Mouse (Mus musculus): ENCODE data around the gene Tulp4. TPM values are rescaled to one million over a fixed set of nuclear protein-coding genes. Genes with fewer than 3 reads are reported as not detected.
A peak's percentile ranks its signal among the peaks of the same experiment; 100 is the strongest.

Tulp4 gene
- polyA plus RNA-seq, 1 experiment from 2014 or later: 93.3 TPM

DNA sequence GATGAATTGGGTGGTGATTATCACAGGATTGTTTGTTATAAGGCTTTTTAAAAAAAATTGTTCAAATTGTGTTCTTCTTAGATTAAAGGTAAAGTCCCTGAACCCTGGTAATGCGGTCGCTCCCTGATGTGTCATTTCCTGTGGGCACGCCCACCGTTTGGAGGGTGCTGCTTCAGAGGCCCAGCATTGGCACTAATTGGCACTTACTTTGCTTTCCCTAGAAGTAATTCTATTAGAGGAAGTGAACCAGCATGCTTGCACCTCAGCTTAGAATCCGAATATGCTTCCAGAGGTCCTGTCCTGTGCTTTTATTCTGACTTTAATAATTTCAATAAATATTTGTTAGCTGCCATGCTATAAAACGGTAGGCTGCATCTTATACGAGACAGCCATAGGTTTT, 66.2 kb downstream of the Tulp4 start:
- no peak for ATAC-seq (ENCODE audit: insufficient read depth)
- no peaks in the 10 kb centered on the region for H3K27me3 ChIP-seq (ENCODE audit: insufficient read depth, low read length)

DNA sequence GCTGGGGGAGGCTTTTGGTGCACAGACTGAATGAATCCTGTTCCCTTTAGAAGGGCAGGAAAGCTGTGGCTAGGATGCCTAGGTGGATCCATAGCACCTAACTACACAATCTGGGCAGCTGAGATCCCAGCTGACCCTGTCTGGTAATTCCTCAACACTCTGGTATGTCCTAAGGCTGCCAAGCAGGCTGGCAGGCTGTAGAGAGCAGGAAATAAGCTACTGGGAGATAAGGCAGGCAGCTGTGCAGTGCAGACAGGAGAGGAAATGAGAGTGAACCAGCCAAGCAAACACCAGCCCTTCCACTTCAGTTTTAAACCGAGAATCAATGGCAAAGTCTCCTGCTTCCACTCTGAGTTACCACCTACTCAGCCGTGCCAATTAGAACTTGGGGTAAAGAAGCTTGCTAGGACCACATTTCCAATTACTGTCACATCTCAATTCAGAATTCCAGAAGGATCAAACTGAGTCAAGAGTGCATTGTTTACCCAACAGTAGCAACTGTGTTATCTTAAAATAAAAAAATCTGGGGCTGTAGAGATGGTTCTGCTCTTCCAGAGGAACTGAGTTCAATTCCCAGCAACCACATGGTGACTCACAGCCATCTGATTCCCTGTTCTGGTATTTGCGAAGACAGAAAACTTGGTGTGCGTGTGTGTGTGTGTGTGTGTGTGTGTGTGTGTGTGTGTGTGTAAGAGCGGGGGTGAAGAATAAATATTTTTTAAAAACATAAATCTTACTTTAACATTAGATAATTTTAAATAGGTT, 66.9 kb downstream of the Tulp4 start:
- DNase-seq (peak; percentile 71), ATAC-seq (ENCODE audit: insufficient read depth) (peak; percentile 86)
- no peak for TF ChIP-seq CTCF (IDR thresholded peaks at IDR 0.05; ENCODE audit: low read depth)
- Histone ChIP-seq H3K4me2 (no peak overlapping the region), H3K36me3 (ENCODE audit: insufficient read depth) (peaks cover 13% of the 10 kb centered on the region; the same call in 1 of the 2 replicates), H3K9me3 (ENCODE audit: low read depth, low read length) (no peaks in the 10 kb centered on the region), H3K4me1 (ENCODE audit: insufficient read depth) (0 out of 2 replicates have a peak, but pooled peaks cover 6% of the 10 kb centered on the region), H3K27ac (ENCODE audit: low read depth) (peak overlapping the region; percentile 55), H3K27me3 (ENCODE audit: insufficient read depth, low read length) (no peaks in the 10 kb centered on the region), H3K4me3 (ENCODE audit: low read depth, low read length) (no peak overlapping the region), H3K9ac (no peak overlapping the region)
- 53% methylated on average over 5 of the region's 5 CpGs for WGBS

More for the DNA sequence above, 66.2 kb downstream of the Tulp4 start:
- Histone ChIP-seq H3K27ac (ENCODE audit: low read depth) (peak overlapping the region; percentile 55), H3K9me3 (ENCODE audit: low read depth, low read length) (no peaks in the 10 kb centered on the region), H3K4me2 (no peak overlapping the region), H3K4me3 (ENCODE audit: low read depth, low read length) (no peak overlapping the region), H3K9ac (no peak overlapping the region), H3K36me3 (ENCODE audit: insufficient read depth) (peaks cover 6% of the 10 kb centered on the region; the same call in 1 of the 2 replicates), H3K4me1 (ENCODE audit: insufficient read depth) (0 out of 2 replicates have a peak, but pooled peaks cover 6% of the 10 kb centered on the region)
- no peak for DNase-seq
- 57% methylated on average over 7 of the region's 7 CpGs for WGBS
- TF ChIP-seq CTCF (IDR thresholded peaks at IDR 0.05; ENCODE audit: low read depth): no peak

DNA sequence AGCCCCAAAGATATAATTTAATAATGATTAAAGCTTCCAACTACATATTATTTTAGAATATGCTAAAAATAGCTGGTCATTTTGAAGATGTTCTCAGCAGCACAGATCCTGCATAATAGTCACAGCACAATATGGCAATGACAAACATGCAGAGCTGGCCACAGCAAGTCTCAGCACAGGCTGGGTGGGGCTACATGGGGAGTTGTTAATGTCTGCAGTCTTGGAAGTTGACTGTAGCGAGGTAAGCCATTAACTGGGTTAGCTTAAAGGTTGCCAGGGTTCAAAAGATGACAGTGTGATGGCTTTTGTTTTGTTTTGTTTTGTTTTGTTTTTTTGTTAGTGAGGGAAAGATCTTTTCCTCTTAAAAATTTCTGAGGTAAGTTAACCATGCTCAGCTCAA, 68.3 kb downstream of the Tulp4 start:
- Histone ChIP-seq H3K4me3 (ENCODE audit: low read depth, low read length) (no peak overlapping the region), H3K36me3 (ENCODE audit: insufficient read depth) (peaks cover 13% of the 10 kb centered on the region; the same call in 1 of the 2 replicates), H3K9ac (no peak overlapping the region), H3K27me3 (ENCODE audit: insufficient read depth, low read length) (no peaks in the 10 kb centered on the region), H3K27ac (ENCODE audit: low read depth) (no peak overlapping the region), H3K9me3 (ENCODE audit: low read depth, low read length) (no peaks in the 10 kb centered on the region), H3K4me2 (no peak overlapping the region), H3K4me1 (ENCODE audit: insufficient read depth) (0 out of 2 replicates have a peak, but pooled peaks cover 6% of the 10 kb centered on the region)
- 81% methylated on average over 1 of the region's 1 CpGs for whole genome bisulfite sequencing
- no peak for ATAC-seq (ENCODE audit: insufficient read depth)
- TF ChIP-seq CTCF (IDR thresholded peaks at IDR 0.05; ENCODE audit: low read depth): no peak
- DNase-seq: no peak

DNA sequence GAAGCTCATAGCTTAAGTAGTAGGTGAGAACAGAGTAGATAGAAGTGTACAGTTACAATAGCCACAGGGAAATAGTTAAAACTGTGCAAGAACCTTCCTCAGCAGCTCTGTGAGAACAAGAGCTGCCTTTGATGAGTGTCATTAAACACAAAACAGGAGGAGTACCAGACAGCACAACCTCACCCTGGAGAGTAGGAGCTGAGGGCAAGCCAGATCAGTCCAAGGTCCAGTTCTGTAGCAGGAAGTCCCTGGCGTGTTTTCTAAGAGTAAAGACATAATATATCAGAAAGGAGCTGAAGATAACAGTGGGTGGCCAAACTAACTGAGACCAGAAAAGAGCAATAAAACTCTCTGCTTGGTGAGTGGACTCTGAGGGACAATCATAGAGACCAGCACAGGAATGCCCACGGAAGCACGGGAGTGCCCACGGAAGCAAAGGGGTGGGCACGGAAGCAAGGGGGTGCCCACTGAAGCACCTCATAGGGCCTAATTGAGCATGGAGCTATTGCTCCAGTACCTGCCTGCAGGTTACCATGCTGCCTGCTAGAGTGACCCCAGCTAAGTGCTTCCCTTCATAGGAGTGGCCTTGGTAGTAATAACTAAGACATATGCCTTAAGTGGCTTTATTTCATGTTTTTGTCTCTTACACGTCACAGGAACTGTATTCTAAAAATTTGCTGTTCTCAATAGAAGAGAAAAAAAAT, 72.5 kb downstream of the Tulp4 start:
- Histone ChIP-seq H3K27ac (ENCODE audit: low read depth) (no peak overlapping the region), H3K4me2 (no peak overlapping the region), H3K36me3 (ENCODE audit: insufficient read depth) (peaks cover 21% of the 10 kb centered on the region; the same call in 1 of the 2 replicates), H3K4me1 (ENCODE audit: insufficient read depth) (no peaks in the 10 kb centered on the region), H3K9ac (no peak overlapping the region), H3K27me3 (ENCODE audit: insufficient read depth, low read length) (no peaks in the 10 kb centered on the region), H3K4me3 (ENCODE audit: low read depth, low read length) (no peak overlapping the region), H3K9me3 (ENCODE audit: low read depth, low read length) (no peaks in the 10 kb centered on the region)
- no peak for ATAC-seq (ENCODE audit: insufficient read depth)
- 86% methylated on average over 6 of the region's 6 CpGs for WGBS
- DNase-seq: no peak
- no peak for TF ChIP-seq CTCF (IDR thresholded peaks at IDR 0.05; ENCODE audit: low read depth)

DNA sequence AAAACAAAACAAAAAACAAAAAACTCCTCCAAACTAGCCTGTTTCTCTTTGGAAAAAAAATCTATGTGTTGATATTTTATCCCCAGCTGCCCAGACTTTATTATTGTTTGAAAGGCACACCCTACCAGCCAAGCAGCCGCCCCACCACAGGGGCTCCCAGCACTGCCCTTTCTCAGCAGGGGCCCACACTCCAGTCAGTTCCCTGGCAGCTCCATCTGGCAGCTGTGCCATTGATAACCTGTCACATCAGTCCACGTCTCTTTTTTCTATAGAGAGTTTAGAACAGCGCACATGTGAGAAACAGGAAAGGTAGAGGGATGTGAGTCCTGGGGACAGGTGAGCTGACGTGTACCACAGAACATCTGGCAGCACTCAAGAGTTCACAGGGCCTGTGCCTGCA, 73.2 kb downstream of the Tulp4 start:
- 68% methylated on average over 4 of the region's 4 CpGs for WGBS
- Histone ChIP-seq H3K4me2 (no peak overlapping the region), H3K9me3 (ENCODE audit: low read depth, low read length) (no peaks in the 10 kb centered on the region), H3K4me3 (ENCODE audit: low read depth, low read length) (no peak overlapping the region), H3K27ac (ENCODE audit: low read depth) (no peak overlapping the region), H3K4me1 (ENCODE audit: insufficient read depth) (no peaks in the 10 kb centered on the region), H3K9ac (no peak overlapping the region), H3K27me3 (ENCODE audit: insufficient read depth, low read length) (no peaks in the 10 kb centered on the region), H3K36me3 (ENCODE audit: insufficient read depth) (peaks cover 21% of the 10 kb centered on the region; the same call in 1 of the 2 replicates)
- ATAC-seq (ENCODE audit: insufficient read depth) (no peak), DNase-seq (no peak)
- TF ChIP-seq CTCF (IDR thresholded peaks at IDR 0.05; ENCODE audit: low read depth): no peak

DNA sequence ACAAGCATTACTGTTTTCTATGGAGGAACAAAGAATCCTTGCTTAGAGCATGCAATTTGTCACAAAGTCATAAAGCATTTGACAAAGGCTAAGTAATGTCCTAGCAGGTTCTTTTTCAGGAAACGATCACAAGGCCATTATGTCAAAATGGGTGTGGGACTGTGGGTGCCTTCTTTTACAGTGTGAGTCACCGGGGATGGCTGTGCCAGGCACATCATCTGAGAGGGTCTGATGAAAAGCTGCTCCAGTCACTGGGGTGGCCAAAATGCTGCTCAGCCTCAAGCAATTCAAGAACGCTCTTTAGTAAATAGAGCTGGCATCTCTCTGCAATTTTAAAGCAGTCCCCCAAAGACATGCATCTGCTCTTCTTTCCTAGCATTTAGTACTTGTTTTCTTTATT, 74.2 kb downstream of the Tulp4 start:
- no peak for DNase-seq
- 81% methylated on average over 3 of the region's 3 CpGs for WGBS
- Histone ChIP-seq H3K27ac (ENCODE audit: low read depth) (no peak overlapping the region), H3K36me3 (ENCODE audit: insufficient read depth) (peaks cover 27% of the 10 kb centered on the region; the same call in 1 of the 2 replicates), H3K4me1 (ENCODE audit: insufficient read depth) (no peaks in the 10 kb centered on the region), H3K27me3 (ENCODE audit: insufficient read depth, low read length) (no peaks in the 10 kb centered on the region), H3K9ac (no peak overlapping the region), H3K4me2 (no peak overlapping the region), H3K4me3 (ENCODE audit: low read depth, low read length) (no peak overlapping the region), H3K9me3 (ENCODE audit: low read depth, low read length) (no peaks in the 10 kb centered on the region)
- no peak for TF ChIP-seq CTCF (IDR thresholded peaks at IDR 0.05; ENCODE audit: low read depth)
- ATAC-seq (ENCODE audit: insufficient read depth): no peak

DNA sequence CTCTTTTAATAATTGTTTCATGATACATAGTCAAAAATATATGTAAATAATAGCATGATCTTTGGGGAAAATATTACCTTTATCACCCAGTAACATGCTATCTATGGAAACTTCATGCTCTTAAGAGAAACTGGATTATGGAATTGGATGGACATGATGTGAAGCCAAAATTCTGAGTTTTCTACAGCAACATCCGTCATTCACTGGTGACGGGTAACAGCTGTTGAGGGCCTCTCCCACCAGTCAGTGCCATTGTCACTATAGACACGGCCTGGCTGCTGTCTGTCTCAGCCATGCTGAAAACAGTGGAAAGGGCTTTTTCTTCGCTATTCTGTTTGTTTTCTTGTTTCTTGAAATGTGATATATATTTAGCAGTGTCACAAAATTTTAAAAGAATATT, 76.5 kb downstream of the Tulp4 start:
- no peak overlapping the region for H3K27ac ChIP-seq (ENCODE audit: low read depth)
- no peak for TF ChIP-seq CTCF (IDR thresholded peaks at IDR 0.05; ENCODE audit: low read depth)
- ATAC-seq (ENCODE audit: insufficient read depth): no peak
- H3K9ac ChIP-seq: no peak overlapping the region
- H3K36me3 ChIP-seq (ENCODE audit: insufficient read depth): peaks cover 34% of the 10 kb centered on the region; the same call in 1 of the 2 replicates
- H3K4me1 ChIP-seq (ENCODE audit: insufficient read depth): no peaks in the 10 kb centered on the region
- peak; percentile 60 for DNase-seq
- no peaks in the 10 kb centered on the region for H3K27me3 ChIP-seq (ENCODE audit: insufficient read depth, low read length)
- H3K4me2 ChIP-seq: no peak overlapping the region
- no peak overlapping the region for H3K4me3 ChIP-seq (ENCODE audit: low read depth, low read length)
- 49% methylated on average over 4 of the region's 4 CpGs for WGBS
- no peaks in the 10 kb centered on the region for H3K9me3 ChIP-seq (ENCODE audit: low read depth, low read length)

All from lung, embryonic 14.5 days (tissue).